Mouse (Mus musculus) limb, embryonic 12.5 days (tissue): ENCODE data around the gene Muc5b. TPM values are rescaled to one million over a fixed set of nuclear protein-coding genes. Genes with fewer than 3 reads are reported as not detected.

Experiments
- ATAC-seq: fragments of 200-750 bp; cut with Nextera tagmentation; 2 replicates; pipeline ENCODE4 v1.8.0; 2017; ENCODE audit warnings: low read depth, moderate TSS enrichment; ENCODE audit not compliant: insufficient number of reproducible peaks, insufficient read depth, low FRiP score, low TSS enrichment
- H3K27ac ChIP-seq: fragments of 300-500 bp; sonication (generic); 2 replicates; pipeline ENCODE4 v1.5.1; 2016; ENCODE audit warnings: mild to moderate bottlenecking, moderate library complexity
- H3K27me3 ChIP-seq: fragments of 300-500 bp; sonication (generic); 2 replicates; pipeline ENCODE4 v1.6.1; 2016; ENCODE audit warnings: mild to moderate bottlenecking, moderate library complexity
- H3K36me3 ChIP-seq: fragments of 300-500 bp; sonication (generic); 2 replicates; pipeline ENCODE4 v1.6.1; 2016; ENCODE audit warnings: mild to moderate bottlenecking, moderate library complexity
- H3K4me1 ChIP-seq: fragments of 300-500 bp; sonication (generic); replicated peaks from 2 replicates; pipeline ENCODE4 v1.6.1; 2016
- H3K4me2 ChIP-seq: fragments of 300-500 bp; sonication (generic); 2 replicates; pipeline ENCODE4 v1.6.1; 2016; ENCODE audit warnings: mild to moderate bottlenecking, moderate library complexity
- H3K4me3 ChIP-seq: fragments of 300-500 bp; sonication (generic); replicated peaks from 2 replicates; pipeline ENCODE4 v1.5.1; 2016; ENCODE audit warnings: mild to moderate bottlenecking
- H3K9ac ChIP-seq: fragments of 300-500 bp; sonication (generic); replicated peaks from 2 replicates; pipeline ENCODE4 v1.6.1; 2016; ENCODE audit warnings: mild to moderate bottlenecking, moderate library complexity
- H3K9me3 ChIP-seq: fragments of 300-500 bp; sonication (generic); 2 replicates; pipeline ENCODE4 v1.6.1; 2016; ENCODE audit warnings: mild to moderate bottlenecking, moderate library complexity
- WGBS: fragments of 180-500 bp; shearing (Covaris S2); methylation state at CpG from one replicate; pipeline ENCODE4 v1.1.7; 2016; 5-methylcytosine and 5-hydroxymethylcytosine counted together
- polyA plus RNA-seq: library from polyadenylated mRNA; unstranded; fragments of >200 nt; fragmentation: Nextera tagmentation; extraction: Ambion mirVana; gene quantifications from 2 replicates; pipeline ENCODE4 v1.2.1, GENCODE M21; 2016

Gene Muc5b
- polyA plus RNA-seq, 1 experiment from 2014 or later = 0.01 TPM

DNA sequence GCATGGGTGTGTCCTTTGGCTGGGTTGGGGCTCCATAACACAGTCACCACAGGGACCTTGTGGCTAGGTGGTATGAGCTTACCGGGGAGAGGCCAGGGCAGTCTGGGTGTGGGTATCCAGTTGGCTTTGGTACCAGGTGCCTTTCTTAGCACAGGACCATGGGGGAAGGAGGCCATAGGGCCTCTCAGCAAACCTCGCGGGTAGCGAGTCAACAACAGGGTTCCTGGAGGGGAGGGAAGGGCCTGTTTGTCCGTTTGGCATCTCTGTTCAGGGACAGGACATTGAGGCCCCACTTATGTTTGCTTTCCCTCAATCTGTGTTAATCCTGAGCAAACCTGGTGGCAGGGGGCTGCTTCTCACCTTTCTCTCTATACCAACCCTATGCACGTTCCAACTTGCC is 15.2 kb upstream of the Muc5b start:
- Histone ChIP-seq H3K4me2 (no peak overlapping the region), H3K4me3 (no peak overlapping the region), H3K36me3 (no peaks in the 10 kb centered on the region), H3K4me1 (peaks cover 5% of the 10 kb centered on the region; the same call in 1 of the 2 replicates), H3K9ac (no peak overlapping the region), H3K27ac (no peak overlapping the region), H3K9me3 (no peaks in the 10 kb centered on the region), H3K27me3 (no peaks in the 10 kb centered on the region)
- 86% methylated on average over 6 of the region's 6 CpGs for WGBS
- ATAC-seq = no peak

DNA sequence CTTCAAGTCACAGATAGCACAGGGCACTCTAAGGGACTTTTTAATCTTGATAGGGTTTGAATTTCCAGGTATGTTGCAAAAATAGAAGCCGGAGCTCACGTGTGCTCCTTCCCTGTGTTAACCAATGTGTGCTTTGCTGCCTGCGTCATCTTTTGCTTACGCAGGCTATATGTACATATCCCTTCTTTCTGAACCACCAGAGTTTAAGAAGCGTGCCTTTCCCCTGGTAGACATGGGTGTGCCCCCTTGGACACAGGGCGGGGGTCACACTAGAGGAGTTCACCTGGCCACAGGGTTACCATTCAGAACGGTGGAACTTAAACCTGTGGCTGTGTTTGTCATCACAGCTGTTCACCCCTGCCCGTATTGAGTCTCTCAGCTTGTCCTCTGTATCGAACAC is 14.5 kb upstream of the Muc5b start:
- 89% methylated on average over 9 of the region's 9 CpGs for WGBS
- Histone ChIP-seq H3K9ac (no peak overlapping the region), H3K9me3 (no peaks in the 10 kb centered on the region), H3K4me1 (peaks cover 5% of the 10 kb centered on the region; the same call in 1 of the 2 replicates), H3K4me3 (no peak overlapping the region), H3K4me2 (no peak overlapping the region), H3K27ac (no peak overlapping the region), H3K36me3 (no peaks in the 10 kb centered on the region), H3K27me3 (no peaks in the 10 kb centered on the region)
- no peak for ATAC-seq

DNA sequence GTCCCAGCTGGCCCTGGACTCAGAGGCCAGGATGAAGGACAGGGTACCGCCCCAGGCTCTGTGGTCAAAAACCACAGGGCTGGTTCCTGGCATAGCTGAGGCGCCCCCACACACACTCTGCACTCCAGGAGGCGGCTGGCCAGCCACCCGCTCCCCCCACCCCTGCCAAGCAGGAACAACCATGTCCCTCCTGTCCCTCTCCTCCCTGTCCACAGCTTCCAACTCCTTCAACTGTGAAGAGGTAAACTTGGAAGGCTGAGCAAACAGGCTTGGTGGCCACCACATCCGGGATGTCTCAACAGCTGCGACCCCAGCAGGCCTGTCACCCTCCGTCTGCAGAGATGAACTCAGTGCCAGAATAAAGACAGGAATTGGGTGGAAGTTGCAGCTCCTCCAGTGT is 2.9 kb upstream of the Muc5b start:
- no peak for ATAC-seq
- no peaks in the 10 kb centered on the region for H3K36me3 ChIP-seq
- H3K27ac ChIP-seq = no peak overlapping the region

DNA sequence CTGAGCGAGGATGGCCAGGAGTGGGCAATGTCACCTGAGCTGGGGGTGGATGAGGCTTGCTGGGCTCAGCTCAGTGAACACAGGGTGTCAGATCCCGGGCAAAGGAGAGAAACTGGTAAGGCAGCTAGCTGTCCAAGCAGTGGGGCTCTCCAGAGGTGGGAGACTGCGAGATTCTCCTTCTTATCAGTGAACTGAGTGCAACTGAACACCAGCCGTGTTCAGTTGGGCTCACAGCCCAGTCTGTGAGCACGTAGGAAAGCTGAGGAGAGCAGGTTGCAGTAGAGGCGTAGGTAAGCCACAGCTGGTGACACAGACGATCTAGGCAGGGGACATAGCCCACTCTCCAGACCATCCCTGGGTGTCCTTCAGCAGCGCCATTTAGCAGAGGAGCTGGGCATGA is 2.4 kb upstream of the Muc5b start:
- H3K36me3 ChIP-seq = no peaks in the 10 kb centered on the region
- H3K4me1 ChIP-seq = no peaks in the 10 kb centered on the region
- no peak overlapping the region for H3K4me3 ChIP-seq
- H3K9me3 ChIP-seq = no peaks in the 10 kb centered on the region
- H3K27me3 ChIP-seq = no peaks in the 10 kb centered on the region
- whole genome bisulfite sequencing = 78% methylated on average over 8 of the region's 8 CpGs
- H3K9ac ChIP-seq = no peak overlapping the region
- no peak overlapping the region for H3K4me2 ChIP-seq
- no peak overlapping the region for H3K27ac ChIP-seq
- ATAC-seq = no peak

More for the DNA sequence above, 2.9 kb upstream of the Muc5b start:
- Histone ChIP-seq H3K4me2 (no peak overlapping the region), H3K27me3 (no peaks in the 10 kb centered on the region), H3K9ac (no peak overlapping the region), H3K4me1 (no peaks in the 10 kb centered on the region), H3K4me3 (no peak overlapping the region), H3K9me3 (no peaks in the 10 kb centered on the region)
- WGBS = 83% methylated on average over 7 of the region's 7 CpGs

DNA sequence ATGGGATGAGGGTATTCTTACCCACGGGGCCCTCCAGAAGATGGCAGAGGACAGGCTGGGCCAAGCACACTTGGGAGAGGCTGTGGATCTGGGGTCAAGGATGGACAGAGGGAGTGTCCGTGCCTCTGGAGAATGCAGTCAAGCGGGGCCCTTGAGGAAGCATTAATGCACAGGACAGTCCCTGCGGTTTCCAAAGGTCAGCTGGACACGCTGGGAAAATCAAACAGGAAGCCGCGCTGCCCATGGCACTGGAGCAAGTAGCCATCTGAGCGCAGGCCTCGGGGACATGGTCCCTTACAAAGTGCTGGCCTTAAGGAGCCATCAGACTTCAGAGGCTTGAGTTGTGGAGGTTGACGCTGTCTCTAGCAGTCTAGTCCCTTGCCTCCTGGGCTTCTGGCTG is 1.5 kb downstream of the Muc5b start:
- Histone ChIP-seq H3K27me3 (no peaks in the 10 kb centered on the region), H3K36me3 (no peaks in the 10 kb centered on the region), H3K9me3 (no peaks in the 10 kb centered on the region), H3K4me1 (no peaks in the 10 kb centered on the region), H3K4me2 (no peak overlapping the region), H3K4me3 (no peak overlapping the region), H3K9ac (no peak overlapping the region), H3K27ac (no peak overlapping the region)
- 85% methylated on average over 10 of the region's 10 CpGs for WGBS
- no peak for ATAC-seq

DNA sequence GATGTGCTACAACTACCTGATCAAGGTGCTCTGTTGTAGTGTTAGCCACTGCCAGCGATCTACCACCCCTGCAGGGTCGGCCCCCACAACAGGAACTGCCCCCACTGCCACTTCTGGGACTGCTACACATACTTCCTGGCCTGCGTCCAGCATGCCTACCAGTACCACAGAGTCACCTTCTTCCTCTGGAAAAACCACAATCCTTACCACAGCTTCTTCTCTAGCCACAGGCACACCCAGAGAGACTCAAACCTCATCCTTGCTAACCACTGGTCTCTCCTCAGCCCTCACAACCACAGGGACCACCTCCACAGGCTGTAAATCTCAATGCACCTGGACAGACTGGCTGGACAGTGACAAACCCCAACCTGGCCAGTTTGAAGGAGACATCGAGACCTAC is 22.2 kb downstream of the Muc5b start:
- Histone ChIP-seq H3K27me3 (no peaks in the 10 kb centered on the region), H3K4me2 (no peak overlapping the region), H3K4me3 (no peak overlapping the region), H3K27ac (no peak overlapping the region), H3K9me3 (no peaks in the 10 kb centered on the region), H3K36me3 (no peaks in the 10 kb centered on the region), H3K9ac (no peak overlapping the region), H3K4me1 (no peaks in the 10 kb centered on the region)
- WGBS = 88% methylated on average over 4 of the region's 4 CpGs
- no peak for ATAC-seq

DNA sequence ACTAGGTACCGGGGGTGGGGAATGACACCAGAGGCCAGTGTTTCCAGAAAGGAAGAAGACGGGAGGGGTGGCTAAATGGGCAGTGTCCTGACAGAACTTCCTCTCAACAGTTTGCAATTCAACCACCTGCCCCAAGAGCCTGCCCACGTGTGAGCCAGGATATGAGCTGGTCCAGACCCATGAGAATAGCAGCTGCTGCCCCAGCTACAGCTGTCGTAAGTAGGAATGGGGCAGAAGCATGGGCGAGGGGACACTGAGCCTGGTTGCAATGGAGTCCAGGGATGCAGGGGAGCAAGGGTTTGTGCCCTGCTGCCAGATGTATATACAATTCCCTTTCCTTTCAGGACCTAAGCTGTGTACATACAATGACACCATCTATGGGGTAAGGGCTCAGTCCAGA is 30.8 kb downstream of the Muc5b start:
- H3K27me3 ChIP-seq = no peaks in the 10 kb centered on the region
- no peak for ATAC-seq
- no peak overlapping the region for H3K9ac ChIP-seq
- peaks cover 23% of the 10 kb centered on the region for H3K36me3 ChIP-seq
- no peaks in the 10 kb centered on the region for H3K4me1 ChIP-seq
- H3K4me3 ChIP-seq = no peak overlapping the region
- H3K4me2 ChIP-seq = no peak overlapping the region
- 67% methylated on average over 5 of the region's 5 CpGs for WGBS
- no peak overlapping the region for H3K27ac ChIP-seq
- no peaks in the 10 kb centered on the region for H3K9me3 ChIP-seq

DNA sequence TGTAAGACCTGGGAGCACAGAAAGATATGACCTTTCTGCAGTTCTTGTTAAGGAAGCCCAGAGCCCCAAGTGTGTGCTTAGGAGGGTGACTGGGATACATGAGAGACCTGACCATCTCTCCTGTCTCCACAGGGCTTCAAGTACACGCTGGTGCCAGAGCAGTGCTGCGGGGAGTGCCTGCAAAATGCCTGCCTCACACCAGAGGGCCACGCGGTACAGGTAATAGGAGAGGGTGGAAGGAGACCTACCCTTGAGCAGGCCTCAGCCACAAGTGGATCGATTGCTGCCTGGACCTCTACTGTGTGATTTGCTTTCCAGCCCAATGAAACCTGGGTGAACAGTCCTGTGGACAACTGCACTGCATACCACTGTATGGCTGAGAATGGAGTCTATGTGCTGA is 31.7 kb downstream of the Muc5b start:
- H3K4me3 ChIP-seq = no peak overlapping the region
- no peaks in the 10 kb centered on the region for H3K27me3 ChIP-seq
- no peak overlapping the region for H3K27ac ChIP-seq
- WGBS = 75% methylated on average over 5 of the region's 5 CpGs
- no peaks in the 10 kb centered on the region for H3K4me1 ChIP-seq
- no peak for ATAC-seq
- peaks cover 29% of the 10 kb centered on the region for H3K36me3 ChIP-seq
- H3K9ac ChIP-seq = no peak overlapping the region
- H3K4me2 ChIP-seq = no peak overlapping the region
- H3K9me3 ChIP-seq = no peaks in the 10 kb centered on the region

DNA sequence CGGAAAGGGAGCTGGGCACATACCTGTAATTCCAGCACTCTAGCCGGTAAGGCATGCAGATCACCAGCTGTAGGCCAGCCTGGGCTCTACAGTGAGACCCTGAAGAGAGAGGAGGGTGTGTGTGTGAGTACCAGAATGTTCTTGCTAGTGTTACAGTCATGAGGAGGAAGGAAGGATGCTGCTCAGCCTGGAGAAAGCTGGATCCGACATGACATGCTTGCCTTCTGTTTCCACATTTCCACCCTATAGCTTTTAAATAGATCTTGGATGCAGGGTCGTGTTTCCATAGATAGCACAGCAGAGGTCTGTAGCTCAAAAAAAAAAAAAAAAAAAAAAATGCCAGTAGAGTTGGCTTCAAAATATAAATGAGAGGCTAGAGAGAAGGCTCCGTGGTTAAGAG is 36.0 kb downstream of the Muc5b start:
- no peaks in the 10 kb centered on the region for H3K4me1 ChIP-seq
- ATAC-seq = no peak
- no peak overlapping the region for H3K9ac ChIP-seq
- no peak overlapping the region for H3K4me2 ChIP-seq
- H3K9me3 ChIP-seq = no peaks in the 10 kb centered on the region
- 89% methylated on average over 5 of the region's 5 CpGs for WGBS
- no peaks in the 10 kb centered on the region for H3K27me3 ChIP-seq
- H3K27ac ChIP-seq = no peak overlapping the region
- H3K4me3 ChIP-seq = no peak overlapping the region
- H3K36me3 ChIP-seq = peaks cover 50% of the 10 kb centered on the region

DNA sequence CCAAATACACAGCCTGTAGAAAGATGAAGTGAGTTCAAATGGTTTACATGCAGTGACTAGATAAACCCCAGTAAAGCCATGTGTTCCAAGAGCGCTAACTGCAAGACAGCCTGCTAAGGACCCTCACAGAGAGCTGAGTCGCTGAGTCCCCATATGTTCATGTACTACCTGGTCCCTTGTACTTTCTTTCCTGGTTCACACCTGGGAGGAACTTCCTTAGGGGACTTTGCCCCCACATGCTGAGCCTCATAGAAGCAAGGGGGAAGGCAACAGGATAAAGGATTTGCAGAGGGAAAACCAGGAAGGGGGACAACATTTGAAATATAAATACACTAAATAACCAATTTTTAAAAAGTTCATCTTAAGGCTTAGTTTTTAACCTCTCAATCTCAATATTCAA is 39.9 kb downstream of the Muc5b start:
- ATAC-seq = no peak
- H3K36me3 ChIP-seq = peaks cover 72% of the 10 kb centered on the region
- no peak overlapping the region for H3K9ac ChIP-seq
- 84% methylated on average over 2 of the region's 2 CpGs for WGBS
- no peaks in the 10 kb centered on the region for H3K27me3 ChIP-seq
- H3K27ac ChIP-seq = no peak overlapping the region
- no peak overlapping the region for H3K4me2 ChIP-seq
- H3K4me3 ChIP-seq = no peak overlapping the region
- no peaks in the 10 kb centered on the region for H3K9me3 ChIP-seq
- no peaks in the 10 kb centered on the region for H3K4me1 ChIP-seq

DNA sequence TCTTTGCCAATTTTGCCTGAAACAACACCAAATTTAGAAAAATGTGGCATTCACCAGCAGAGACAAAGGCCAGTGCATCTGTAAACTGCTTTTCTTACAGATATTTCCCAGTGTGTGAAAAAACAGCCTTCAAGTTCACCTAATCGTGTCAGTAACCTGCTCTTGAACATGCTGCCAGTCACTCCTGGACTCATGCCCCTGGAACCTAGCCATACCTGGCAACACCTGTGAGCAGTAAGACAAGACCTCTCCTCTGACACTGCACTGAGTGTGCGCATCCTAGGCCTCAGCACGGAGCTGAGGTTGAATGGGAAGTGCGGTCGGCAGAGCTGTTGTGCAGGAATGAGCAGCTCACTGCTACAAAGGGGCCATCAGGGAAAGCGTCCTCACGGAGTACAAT is 53.3 kb downstream of the Muc5b start:
- Histone ChIP-seq H3K27me3 (no peaks in the 10 kb centered on the region), H3K4me3 (no peak overlapping the region), H3K9ac (no peak overlapping the region), H3K36me3 (peaks cover 66% of the 10 kb centered on the region), H3K27ac (no peak overlapping the region), H3K4me2 (no peak overlapping the region), H3K9me3 (no peaks in the 10 kb centered on the region), H3K4me1 (no peaks in the 10 kb centered on the region)
- ATAC-seq = no peak
- WGBS = 92% methylated on average over 7 of the region's 7 CpGs

DNA sequence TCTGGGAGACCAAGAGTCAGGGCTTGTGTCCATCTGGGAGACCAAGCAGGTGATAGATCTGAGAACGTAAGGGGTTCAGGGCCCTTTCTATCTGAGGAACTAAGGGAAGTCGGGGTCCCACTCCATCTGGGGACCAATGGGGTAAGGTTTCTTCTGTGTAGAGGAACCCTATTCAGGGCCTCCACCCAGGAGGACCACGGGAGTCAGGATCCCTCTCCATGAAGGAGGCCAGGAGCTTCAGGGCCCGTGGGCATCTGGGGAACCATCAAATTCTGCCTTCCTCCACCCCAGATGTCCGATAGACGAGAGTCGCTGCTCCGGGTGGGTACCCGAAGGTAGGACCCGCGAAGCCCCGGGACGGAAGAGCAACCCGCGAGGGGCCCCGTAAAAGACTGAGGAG is 63.0 kb downstream of the Muc5b start:
- peak overlapping the region; percentile 91 for H3K9ac ChIP-seq

More for the DNA sequence above, 63.0 kb downstream of the Muc5b start:
- no peaks in the 10 kb centered on the region for H3K9me3 ChIP-seq
- under 1% methylated on average over 16 of the region's 16 CpGs for WGBS
- H3K27me3 ChIP-seq = peaks cover 5% of the 10 kb centered on the region
- H3K4me1 ChIP-seq = peaks cover 16% of the 10 kb centered on the region
- H3K4me3 ChIP-seq = peak overlapping the region; percentile 86
- no peak overlapping the region for H3K27ac ChIP-seq
- no peaks in the 10 kb centered on the region; the same call in 1 of the 2 replicates for H3K36me3 ChIP-seq
- ATAC-seq = peak; percentile 41; the same call in 1 of the 2 replicates
- peak overlapping the region; percentile 84 for H3K4me2 ChIP-seq
